Mouse (Mus musculus) thymus, adult 2 months (tissue): ENCODE measurements at regions not wholly inside any gene's neighbourhood (a gene's known extent, or its start where the extent isn't known, plus 50 kb on each side); places are given as distances from the start of the nearest gene placed in this dataset.

Experiments
- CTCF ChIP-seq: fragments of 200-500 bp; IDR thresholded peaks from 2 replicates; pipeline ENCODE4 v1.5.1; 2012; ENCODE audit warnings: mild to moderate bottlenecking, control low read depth, low read length, moderate library complexity, borderline replicate concordance; ENCODE audit not compliant: control insufficient read depth, poor library complexity, insufficient read depth; ENCODE audit errors: extremely low read depth
- POLR2A ChIP-seq: fragments of 200-500 bp; IDR thresholded peaks from 2 replicates; pipeline ENCODE4 v1.6.1; 2012; ENCODE audit warnings: mild to moderate bottlenecking, low read length, control low read depth, moderate library complexity; ENCODE audit not compliant: control insufficient read depth, poor library complexity, insufficient read depth; ENCODE audit errors: extremely low read depth

DNA sequence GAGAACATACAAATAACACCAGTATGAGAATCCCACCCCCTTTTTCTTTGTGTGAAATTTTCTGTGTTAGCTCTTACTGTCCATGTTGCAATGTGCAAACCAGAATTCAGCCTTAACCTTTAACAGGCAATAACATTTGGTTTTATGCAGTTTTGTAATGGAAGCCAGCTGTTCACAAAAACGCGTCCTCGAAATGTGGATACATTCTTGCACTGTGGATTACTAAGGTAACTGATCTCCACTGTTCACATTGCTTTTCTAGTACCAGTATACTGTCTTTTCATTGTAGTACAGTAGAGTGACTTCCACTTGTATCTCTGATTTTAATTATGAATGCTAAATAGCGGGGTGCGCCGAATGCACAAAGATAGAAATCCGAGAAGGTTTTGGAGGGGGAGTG, 374.8 kb downstream of the Sfmbt2 start:
- TF ChIP-seq POLR2A: no peak
- no peak for TF ChIP-seq CTCF
